Mouse (Mus musculus) midbrain, postnatal 0 days (tissue): ENCODE results near the gene Clasp1. TPM values are rescaled to one million over a fixed set of nuclear protein-coding genes. Genes with fewer than 3 reads are reported as not detected.

Experiments
- ATAC-seq: fragments of 200-750 bp; cut with Nextera tagmentation; 2 replicates; pipeline ENCODE4 v1.8.0; 2017; ENCODE audit warnings: moderate number of reproducible peaks, mild to moderate bottlenecking, moderate TSS enrichment, moderate library complexity; ENCODE audit not compliant: low FRiP score
- DNase-seq: peaks from one replicate; pipeline ENCODE4 v3.0.0-alpha.2; 2015; ENCODE audit warnings: low spot score
- H3K27ac ChIP-seq: fragments of 300-500 bp; sonication (generic); 2 replicates; pipeline ENCODE4 v1.5.1; 2014; ENCODE audit warnings: low read depth, mild to moderate bottlenecking, low read length, mixed read lengths
- H3K27me3 ChIP-seq: fragments of 300-500 bp; sonication (generic); 2 replicates; pipeline ENCODE4 v1.6.1; 2014; ENCODE audit warnings: low read length, control low read depth, mixed read lengths; ENCODE audit not compliant: insufficient read depth
- H3K36me3 ChIP-seq: fragments of 300-500 bp; sonication (generic); 2 replicates; pipeline ENCODE4 v1.6.1; 2014; ENCODE audit warnings: low read length, control low read depth, mixed read lengths; ENCODE audit not compliant: insufficient read depth
- H3K4me1 ChIP-seq: fragments of 300-500 bp; sonication (generic); 2 replicates; pipeline ENCODE4 v1.6.1; 2014; ENCODE audit warnings: mild to moderate bottlenecking, control low read depth, antibody characterized with exemption, low read length, mixed read lengths; ENCODE audit not compliant: insufficient read depth
- H3K4me2 ChIP-seq: fragments of 300-500 bp; sonication (generic); 2 replicates; pipeline ENCODE4 v1.6.1; 2014; ENCODE audit warnings: low read depth, mild to moderate bottlenecking, low read length, mixed read lengths; ENCODE audit not compliant: poor library complexity, severe bottlenecking
- H3K4me3 ChIP-seq: fragments of 300-500 bp; sonication (generic); 2 replicates; pipeline ENCODE4 v1.5.1; 2014; ENCODE audit warnings: low read depth, mild to moderate bottlenecking, low read length, moderate library complexity
- H3K9ac ChIP-seq: fragments of 300-500 bp; sonication (generic); replicated peaks from 2 replicates; pipeline ENCODE4 v1.6.1; 2014; ENCODE audit warnings: mild to moderate bottlenecking, low read length, moderate library complexity, mixed read lengths; ENCODE audit not compliant: poor library complexity, severe bottlenecking
- H3K9me3 ChIP-seq: fragments of 300-500 bp; sonication (generic); 2 replicates; pipeline ENCODE4 v1.6.1; 2016; ENCODE audit warnings: low read length, control low read depth
- CTCF ChIP-seq: IDR thresholded peaks from 2 replicates; pipeline ENCODE4 v1.5.1; 2016; ENCODE audit warnings: antibody characterized with exemption, mild to moderate bottlenecking
- WGBS: fragments of 180-500 bp; shearing (Covaris S2); extraction: QIAGEN DNeasy Blood & Tissue Kit; methylation state at CpG from one replicate; pipeline ENCODE4 v1.1.7; 2014; 5-methylcytosine and 5-hydroxymethylcytosine counted together
- polyA plus RNA-seq: library from polyadenylated mRNA; unstranded; fragments of >200 nt; fragmentation: Nextera tagmentation; extraction: Ambion mirVana; gene quantifications from 2 replicates; pipeline ENCODE4 v1.2.1, GENCODE M21; 2015
- total RNA-seq: library from RNA; depleted of rRNA; stranded (reverse); fragments of >200 nt; gene quantifications from 2 replicates; pipeline ENCODE4 v1.2.3, GENCODE M21; 2014

The Clasp1 gene
- total and polyA plus RNA-seq, 2 experiments from 2014 or later, result 75.9 to 141 TPM

DNA sequence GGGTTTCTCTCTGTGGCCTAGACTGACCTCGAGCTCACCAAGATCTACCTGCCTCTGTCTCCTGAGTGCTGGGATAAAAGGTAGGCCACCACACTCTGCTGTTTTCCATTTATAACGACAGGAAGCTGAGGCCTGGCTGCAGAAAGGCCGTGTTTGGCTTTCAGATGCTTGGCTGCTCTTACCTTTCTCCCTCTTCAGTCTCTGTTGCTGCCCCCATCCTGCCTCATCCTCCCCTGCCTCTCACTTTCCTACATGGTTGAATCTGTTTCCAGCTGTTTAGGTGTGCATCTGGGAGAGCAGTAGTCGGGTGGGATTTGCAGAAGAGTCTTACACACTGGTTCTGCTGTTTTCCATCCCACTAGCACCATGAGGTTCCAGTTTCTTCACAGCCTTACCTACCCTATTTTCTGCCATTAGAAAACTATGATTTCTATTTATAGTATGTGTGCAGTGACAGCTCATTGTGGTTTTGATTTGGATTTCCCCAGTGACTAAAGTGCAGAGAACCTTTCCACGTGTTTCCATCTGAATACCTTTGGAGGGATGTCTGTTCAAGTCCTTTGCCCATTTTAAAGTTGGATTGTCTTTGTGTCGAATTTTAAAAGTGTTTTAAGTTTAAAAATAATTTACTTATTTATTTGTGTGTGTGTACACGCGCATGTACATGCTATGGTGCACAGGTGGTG lies 10.9 kb downstream of the Clasp1 start:
- no peaks in the 10 kb centered on the region for H3K36me3 ChIP-seq
- no peak overlapping the region for H3K4me3 ChIP-seq
- DNase-seq (no peak), ATAC-seq (no peak)
- 89% methylated on average over 8 of the region's 8 CpGs for WGBS
- H3K4me1 ChIP-seq, result no peaks in the 10 kb centered on the region
- no peak overlapping the region for H3K4me2 ChIP-seq
- no peak overlapping the region for H3K9ac ChIP-seq
- no peak for TF ChIP-seq CTCF
- no peak overlapping the region for H3K27ac ChIP-seq
- H3K27me3 ChIP-seq, result no peaks in the 10 kb centered on the region
- no peaks in the 10 kb centered on the region for H3K9me3 ChIP-seq

DNA sequence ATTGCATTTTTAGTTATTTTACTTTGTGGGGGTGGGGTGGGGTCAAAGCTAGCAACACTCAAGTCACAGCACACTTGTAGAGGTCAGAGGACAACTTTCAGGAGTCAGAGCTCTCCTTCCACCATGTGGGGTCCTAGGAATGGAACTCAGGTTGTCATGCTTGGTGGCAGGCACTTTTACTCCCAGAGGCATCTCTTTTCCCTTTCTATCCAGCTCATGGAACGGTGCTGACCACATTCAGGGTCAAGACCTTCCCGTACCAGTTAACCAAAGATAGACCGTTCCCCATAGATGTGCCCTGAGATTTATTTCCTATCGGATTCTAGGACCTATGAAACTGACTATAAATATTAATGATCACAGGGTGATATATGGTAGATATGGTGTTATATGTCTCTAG lies 13.1 kb downstream of the Clasp1 start:
- no peaks in the 10 kb centered on the region for H3K27me3 ChIP-seq
- H3K9me3 ChIP-seq, result no peaks in the 10 kb centered on the region
- no peaks in the 10 kb centered on the region for H3K36me3 ChIP-seq
- ATAC-seq, result no peak
- H3K9ac ChIP-seq, result no peak overlapping the region
- H3K27ac ChIP-seq, result no peak overlapping the region
- DNase-seq, result no peak
- TF ChIP-seq CTCF, result no peak
- H3K4me3 ChIP-seq, result no peak overlapping the region
- no peak overlapping the region for H3K4me2 ChIP-seq
- H3K4me1 ChIP-seq, result no peaks in the 10 kb centered on the region
- WGBS, result 91% methylated on average over 4 of the region's 4 CpGs

DNA sequence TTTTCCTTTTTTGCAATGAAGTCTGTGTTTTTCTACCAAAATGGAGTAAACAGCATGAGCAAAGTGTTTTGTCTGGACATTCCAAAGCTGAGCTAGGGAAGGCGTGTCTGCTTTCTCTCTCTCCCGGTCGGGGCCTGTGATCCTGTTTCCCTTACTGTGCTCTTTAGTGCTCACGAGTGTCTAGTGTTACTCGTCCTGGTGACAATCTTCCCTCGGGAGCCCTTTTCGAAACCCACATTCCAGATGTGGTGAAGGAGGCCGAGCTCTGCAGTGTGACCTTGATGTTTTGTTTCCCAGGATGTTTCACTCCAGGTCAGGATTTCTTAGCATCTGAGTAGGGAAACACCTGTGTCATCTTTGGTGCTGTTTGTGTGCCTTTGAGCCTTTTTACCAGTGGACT lies 13.7 kb downstream of the Clasp1 start:
- Histone ChIP-seq H3K9me3 (no peaks in the 10 kb centered on the region), H3K4me1 (no peaks in the 10 kb centered on the region), H3K27me3 (no peaks in the 10 kb centered on the region), H3K27ac (no peak overlapping the region), H3K4me2 (no peak overlapping the region), H3K9ac (no peak overlapping the region), H3K4me3 (no peak overlapping the region), H3K36me3 (no peaks in the 10 kb centered on the region)
- 77% methylated on average over 8 of the region's 8 CpGs for WGBS
- DNase-seq (no peak), ATAC-seq (no peak)
- TF ChIP-seq CTCF, result no peak

DNA sequence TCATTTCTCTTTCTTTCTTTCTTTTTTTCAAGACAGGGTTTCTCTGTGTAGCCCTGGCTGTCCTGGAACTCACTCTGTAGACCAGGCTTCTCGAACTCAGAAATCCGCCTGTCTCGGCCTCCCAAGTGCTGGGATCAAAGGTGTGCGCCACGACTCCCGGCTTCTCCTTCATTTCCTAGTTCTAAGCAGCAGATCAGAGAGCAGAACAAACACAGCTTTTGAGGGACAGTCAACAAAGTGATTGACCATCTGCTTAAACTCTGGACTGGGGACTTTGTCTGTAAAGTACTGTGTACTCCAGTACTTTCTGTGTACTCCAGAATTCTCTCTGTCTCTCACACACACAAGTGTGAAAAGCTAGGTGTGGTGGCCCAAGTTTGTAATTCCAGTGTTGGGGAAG lies 14.1 kb downstream of the Clasp1 start:
- Histone ChIP-seq H3K9me3 (no peaks in the 10 kb centered on the region), H3K27ac (no peak overlapping the region), H3K27me3 (no peaks in the 10 kb centered on the region), H3K4me3 (no peak overlapping the region), H3K36me3 (no peaks in the 10 kb centered on the region), H3K4me2 (no peak overlapping the region), H3K4me1 (no peaks in the 10 kb centered on the region), H3K9ac (no peak overlapping the region)
- WGBS, result 94% methylated on average over 6 of the region's 6 CpGs
- TF ChIP-seq CTCF, result no peak
- ATAC-seq (no peak), DNase-seq (no peak)

- no peak overlapping the region for H3K27ac ChIP-seq
- H3K9me3 ChIP-seq, result no peaks in the 10 kb centered on the region
- DNase-seq (no peak), ATAC-seq (no peak)
- no peak overlapping the region for H3K4me3 ChIP-seq
- H3K36me3 ChIP-seq, result no peaks in the 10 kb centered on the region
- H3K27me3 ChIP-seq, result no peaks in the 10 kb centered on the region
- TF ChIP-seq CTCF, result no peak
- WGBS, result 90% methylated on average over 3 of the region's 3 CpGs
- no peak overlapping the region for H3K4me2 ChIP-seq
- no peaks in the 10 kb centered on the region for H3K4me1 ChIP-seq
- no peak overlapping the region for H3K9ac ChIP-seq
These were observed 14.6 kb downstream of the Clasp1 start for GRCm38 (mm10) chr1:118403440-118403839.

DNA sequence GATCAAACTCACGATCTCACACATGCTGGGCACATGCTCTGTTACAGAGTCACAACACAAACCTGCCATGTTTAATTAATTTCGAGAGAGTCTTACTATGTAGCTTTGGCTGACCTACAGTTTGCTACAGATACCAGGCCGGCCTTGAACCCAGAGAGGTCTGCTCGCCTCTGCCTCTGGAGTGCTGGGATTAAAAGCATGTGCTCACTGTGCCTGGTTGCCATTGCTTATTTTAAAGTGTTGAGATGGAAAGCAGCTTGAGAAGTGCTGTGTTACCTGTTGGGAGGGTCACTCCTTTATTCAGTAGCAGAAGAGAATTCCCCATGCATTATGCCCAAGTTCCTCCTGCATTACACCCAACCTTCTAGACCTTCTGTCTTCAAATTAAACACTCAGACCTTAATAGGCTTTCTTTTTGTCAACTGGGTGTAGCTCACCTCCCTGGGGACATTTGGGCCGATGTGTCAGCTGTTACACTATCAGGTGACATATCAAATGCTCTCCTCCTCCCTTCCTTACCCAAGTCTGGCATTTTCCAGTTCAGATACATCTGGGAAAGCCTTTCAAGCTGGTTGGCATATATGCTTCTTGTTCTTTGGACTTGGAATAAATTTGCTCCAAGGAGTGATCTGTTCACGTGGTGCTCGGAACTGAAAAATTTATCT lies 18.9 kb downstream of the Clasp1 start:
- Histone ChIP-seq H3K4me1 (no peaks in the 10 kb centered on the region), H3K27ac (no peak overlapping the region), H3K4me2 (no peak overlapping the region), H3K9me3 (no peaks in the 10 kb centered on the region), H3K4me3 (no peak overlapping the region), H3K36me3 (no peaks in the 10 kb centered on the region), H3K9ac (no peak overlapping the region), H3K27me3 (no peaks in the 10 kb centered on the region)
- no peak for ATAC-seq
- TF ChIP-seq CTCF, result no peak
- 87% methylated on average over 7 of the region's 7 CpGs for WGBS
- DNase-seq, result no peak
